Mouse (Mus musculus) liver, adult 2 months (tissue): ENCODE measurements around the gene Timmdc1. TPM values are rescaled to one million over a fixed set of nuclear protein-coding genes. Genes with fewer than 3 reads are reported as not detected.
A peak's percentile ranks its signal among the peaks of the same experiment; 100 is the strongest.

Experiments
- DNase-seq: peaks from one replicate; pipeline ENCODE4 v3.0.0-alpha.2; 2011; ENCODE audit warnings: low read depth, low spot score; ENCODE audit errors: extremely low read depth
- H3K27ac ChIP-seq: fragments of 200-500 bp; replicated peaks from 2 replicates; pipeline ENCODE4 v1.5.1; 2012; ENCODE audit warnings: low read depth, mild to moderate bottlenecking, control low read depth, inconsistent platforms, low read length; ENCODE audit not compliant: insufficient read depth
- H3K27me3 ChIP-seq: fragments of 200-500 bp; 2 replicates; pipeline ENCODE4 v1.6.1; 2012; ENCODE audit warnings: mild to moderate bottlenecking, moderate library complexity, low read length, inconsistent platforms; ENCODE audit not compliant: control insufficient read depth, insufficient read depth
- H3K36me3 ChIP-seq: fragments of 200-500 bp; 2 replicates; pipeline ENCODE4 v1.6.1; 2012; ENCODE audit warnings: low read length, inconsistent platforms; ENCODE audit not compliant: control insufficient read depth, insufficient read depth
- H3K4me1 ChIP-seq: fragments of 200-500 bp; 2 replicates; pipeline ENCODE4 v1.6.1; 2011; ENCODE audit warnings: low read length; ENCODE audit not compliant: control insufficient read depth, insufficient read depth
- H3K4me3 ChIP-seq: fragments of 200-500 bp; 2 replicates; pipeline ENCODE4 v1.5.1; 2011; ENCODE audit warnings: low read depth, mild to moderate bottlenecking, control low read depth, low read length, moderate library complexity; ENCODE audit not compliant: insufficient read depth
- H3K79me2 ChIP-seq: fragments of 200-500 bp; 2 replicates; pipeline ENCODE4 v1.6.1; 2012; ENCODE audit warnings: inconsistent platforms, mild to moderate bottlenecking, low read length, moderate library complexity; ENCODE audit not compliant: control insufficient read depth, insufficient read depth
- H3K9ac ChIP-seq: fragments of 200-500 bp; 2 replicates; pipeline ENCODE4 v1.6.1; 2012; ENCODE audit warnings: low read depth, mild to moderate bottlenecking, control low read depth, inconsistent platforms, low read length
- CTCF ChIP-seq: fragments of 200-500 bp; IDR thresholded peaks from 2 replicates; pipeline ENCODE4 v1.5.1; 2011; ENCODE audit warnings: low read depth, low read length, control low read depth
- POLR2A ChIP-seq: fragments of 200-500 bp; IDR thresholded peaks from 2 replicates; pipeline ENCODE4 v1.6.1; 2011; ENCODE audit warnings: low read length, control low read depth; ENCODE audit not compliant: insufficient read depth; ENCODE audit errors: extremely low read depth
- WGBS: fragments of 180-500 bp; shearing (Covaris S2); methylation state at CpG from one replicate; pipeline ENCODE4 v1.1.7; 2018; 5-methylcytosine and 5-hydroxymethylcytosine counted together
- polyA plus RNA-seq: library from polyadenylated mRNA; depleted of rRNA; stranded (reverse); fragments of >200 nt; gene quantifications from 2 replicates; pipeline ENCODE4 v1.2.3, GENCODE M21; 2012
- total RNA-seq: library from RNA; depleted of rRNA; stranded (reverse); fragments of >200 nt; gene quantifications from 2 replicates; pipeline ENCODE4 v1.2.3, GENCODE M21; 2014

The Timmdc1 gene
- total and polyA plus RNA-seq, 2 experiments, result 30.4 to 35.7 TPM

- Histone ChIP-seq H3K79me2 (no peaks in the 10 kb centered on the region), H3K36me3 (no peaks in the 10 kb centered on the region), H3K27me3 (no peaks in the 10 kb centered on the region), H3K4me3 (0 out of 2 replicates have a peak overlapping the region, but pooled peaks have one; percentile 1), H3K27ac (no peak overlapping the region), H3K9ac (no peak overlapping the region), H3K4me1 (peaks cover 2% of the 10 kb centered on the region; the same call in 1 of the 2 replicates)
- WGBS, result 72% methylated on average over 11 of the region's 11 CpGs
- DNase-seq, result peak; percentile 44
- TF ChIP-seq POLR2A (no peak), CTCF (no peak)
Observed at GRCm38 (mm10) chr16:38456812-38457567, 65.5 kb downstream of the Timmdc1 start.

GRCm38 (mm10) chr16:38455511-38456418 lies 66.7 kb downstream of the Timmdc1 start, which contains the start of gene Cd80:
TSS of gene Cd80 (plus strand) at chr16:38455561.
- Histone ChIP-seq H3K4me1 (peaks cover 11% of the 10 kb centered on the region), H3K79me2 (no peaks in the 10 kb centered on the region), H3K36me3 (no peaks in the 10 kb centered on the region), H3K27ac (no peak within 1 kb of the TSS), H3K9ac (no peak within 1 kb of the TSS), H3K27me3 (no peaks in the 10 kb centered on the region), H3K4me3 (no peak within 1 kb of the TSS)
- no peak for TF ChIP-seq POLR2A
- TF ChIP-seq CTCF, result no peak
- DNase-seq, result no peak
- whole genome bisulfite sequencing, result 86% methylated on average over 17 of the region's 17 CpGs

GRCm38 (mm10) chr16:38454533-38455254 lies 67.8 kb downstream of the Timmdc1 start:
- no peak overlapping the region for H3K27ac ChIP-seq
- no peak for TF ChIP-seq CTCF
- TF ChIP-seq POLR2A, result no peak
- no peak overlapping the region for H3K4me3 ChIP-seq
- DNase-seq, result no peak
- no peaks in the 10 kb centered on the region for H3K27me3 ChIP-seq
- no peaks in the 10 kb centered on the region for H3K79me2 ChIP-seq
- 88% methylated on average over 11 of the region's 11 CpGs for WGBS
- H3K4me1 ChIP-seq, result peaks cover 15% of the 10 kb centered on the region
- H3K36me3 ChIP-seq, result no peaks in the 10 kb centered on the region
- H3K9ac ChIP-seq, result no peak overlapping the region

- H3K9ac ChIP-seq, result no peak overlapping the region
- WGBS, result 90% methylated on average over 4 of the region's 4 CpGs
Observed at GRCm38 (mm10) chr16:38453952-38454351, 68.5 kb downstream of the Timmdc1 start.

GRCm38 (mm10) chr16:38453203-38453553 lies 69.3 kb downstream of the Timmdc1 start:
- Histone ChIP-seq H3K79me2 (no peaks in the 10 kb centered on the region), H3K4me1 (peaks cover 15% of the 10 kb centered on the region), H3K36me3 (no peaks in the 10 kb centered on the region), H3K4me3 (peak overlapping the region; percentile 79), H3K27me3 (no peaks in the 10 kb centered on the region), H3K9ac (peak overlapping the region; percentile 90), H3K27ac (peak overlapping the region; percentile 95)
- no peak for DNase-seq
- TF ChIP-seq CTCF (no peak), POLR2A (no peak)
- 30% methylated on average over 3 of the region's 3 CpGs for WGBS

More at GRCm38 (mm10) chr16:38453952-38454351, 68.5 kb downstream of the Timmdc1 start:
- H3K27me3 ChIP-seq, result no peaks in the 10 kb centered on the region
- no peak for TF ChIP-seq CTCF
- TF ChIP-seq POLR2A, result no peak
- no peak overlapping the region for H3K4me3 ChIP-seq
- H3K4me1 ChIP-seq, result peaks cover 15% of the 10 kb centered on the region
- H3K36me3 ChIP-seq, result no peaks in the 10 kb centered on the region
- no peak for DNase-seq
- H3K27ac ChIP-seq, result no peak overlapping the region
- no peaks in the 10 kb centered on the region for H3K79me2 ChIP-seq
